Mouse (Mus musculus): ENCODE measurements around the gene Csf3.

- no peak for TF ChIP-seq MEF2A (IDR thresholded peaks at IDR 0.05; ENCODE audit: borderline replicate concordance, low read depth, low read length)
- no peak for TF ChIP-seq POLR2A (IDR thresholded peaks at IDR 0.05; ENCODE audit: low read depth, low read length)
- no peak for TF ChIP-seq CTCF (conservative IDR thresholded peaks at IDR 0.05 in 1 of 2, IDR thresholded peaks at IDR 0.05 in 1 of 2; ENCODE audit: low read depth in 2 of 2, low read length in 2 of 2)
- TF ChIP-seq UBTF (IDR thresholded peaks at IDR 0.05; ENCODE audit: low read depth, low read length) = no peak
- no peak for TF ChIP-seq ELF1 (IDR thresholded peaks at IDR 0.05; ENCODE audit: low read depth, low read length)
- TF ChIP-seq PAX5 (IDR thresholded peaks at IDR 0.05; ENCODE audit: low read length) = no peak
- no peak for TF ChIP-seq SIN3A (IDR thresholded peaks at IDR 0.05; ENCODE audit: low read length)
- TF ChIP-seq E2F4 (IDR thresholded peaks at IDR 0.05; ENCODE audit: insufficient replicate concordance, low read depth, low read length) = no peak
- no peak for TF ChIP-seq USF2 (conservative IDR thresholded peaks at IDR 0.05; ENCODE audit: low read depth, low read length)
Measured at GRCm38 (mm10) chr11:98750351-98751201, 49.5 kb downstream of the Csf3 start.
